Mouse (Mus musculus): ENCODE measurements around the gene Cd59b.
"Not testable (repeated sequence)": the region's sequence is repeated elsewhere in the genome, so short reads cannot be mapped to it uniquely, and the experiment has no call there.

DNA sequence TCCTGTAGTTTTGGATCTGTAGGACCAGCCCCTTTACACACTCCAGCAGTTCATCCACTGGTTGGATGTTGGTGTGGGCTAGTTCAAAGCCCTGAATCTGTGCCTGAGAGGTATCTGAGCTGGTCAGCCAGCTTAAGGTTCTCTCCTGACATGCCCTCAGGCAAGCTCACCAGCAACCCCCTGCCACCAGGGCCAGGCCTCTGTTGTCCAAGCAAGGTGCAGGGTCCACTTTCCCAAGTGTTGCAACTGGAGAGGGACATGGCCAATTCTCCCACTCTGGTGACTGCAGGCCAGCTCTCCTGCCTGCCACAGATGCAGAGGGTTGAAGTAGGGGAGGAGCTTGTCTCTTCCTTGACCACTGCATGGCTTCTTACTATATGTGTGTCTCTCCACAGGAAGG, 14.4 kb downstream of the Cd59b start:
- TF ChIP-seq CTCF (IDR thresholded peaks at IDR 0.05; ENCODE audit: low read depth, low read length); POLR2A (IDR thresholded peaks at IDR 0.05; ENCODE audit: borderline replicate concordance, low read depth, low read length): not testable (repeated sequence)

Data from bone marrow macrophage, adult 2 months (primary cell).